Mouse (Mus musculus) NIH3T3 (cell line): Measurements from ENCODE around the gene Klc3.
A peak's percentile ranks its signal among the peaks of the same experiment; 100 is the strongest.

Experiments used
- DNase-seq: peaks from one replicate; pipeline ENCODE4 v3.0.0-alpha.2; 2012; ENCODE audit warnings: low read depth

Klc3 gene

GRCm38 (mm10) chr7:19359892-19360641 is 43.8 kb downstream of the Klc3 start:
- DNase-seq = peak; percentile 85

DNA sequence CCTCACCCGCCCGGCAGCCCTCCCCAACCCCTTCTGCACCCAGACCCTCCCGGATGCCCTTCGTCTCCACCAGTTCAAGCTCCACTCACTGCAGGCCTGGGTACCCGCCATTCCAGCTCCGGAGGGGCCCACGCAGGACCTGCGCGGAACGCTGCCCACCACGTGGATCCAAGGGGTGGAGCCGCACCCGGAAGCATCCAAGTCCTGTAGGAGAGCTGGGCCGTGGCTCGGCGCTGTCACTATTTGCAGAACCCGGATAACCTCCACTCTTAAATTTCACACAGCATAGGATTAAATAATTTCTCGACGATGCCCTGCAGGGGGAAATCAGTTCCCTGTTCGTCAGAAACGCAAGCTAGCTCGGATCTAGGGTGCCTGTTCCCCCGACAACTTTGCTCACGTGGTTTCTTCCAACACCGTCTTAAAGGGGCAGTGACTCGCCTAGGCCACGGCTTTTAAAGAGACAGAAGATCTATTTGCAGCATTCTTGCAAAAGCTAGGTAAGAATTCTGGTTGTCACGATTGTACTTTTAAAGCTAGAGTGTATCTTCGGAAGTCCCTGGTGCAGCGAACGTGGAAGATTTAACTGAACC is 44.5 kb downstream of the Klc3 start, which contains the start of the genes Cd3eap and Ppp1r13l:
Cd3eap (minus strand) TSS at position 185 of the 593 bp plus-strand sequence.
Ppp1r13l (plus strand) TSS at position 451 of the 593 bp plus-strand sequence.
- DNase-seq = peak; percentile 88

GRCm38 (mm10) chr7:19358634-19359033 is 45.3 kb downstream of the Klc3 start:
- DNase-seq = peak; percentile 22

DNA sequence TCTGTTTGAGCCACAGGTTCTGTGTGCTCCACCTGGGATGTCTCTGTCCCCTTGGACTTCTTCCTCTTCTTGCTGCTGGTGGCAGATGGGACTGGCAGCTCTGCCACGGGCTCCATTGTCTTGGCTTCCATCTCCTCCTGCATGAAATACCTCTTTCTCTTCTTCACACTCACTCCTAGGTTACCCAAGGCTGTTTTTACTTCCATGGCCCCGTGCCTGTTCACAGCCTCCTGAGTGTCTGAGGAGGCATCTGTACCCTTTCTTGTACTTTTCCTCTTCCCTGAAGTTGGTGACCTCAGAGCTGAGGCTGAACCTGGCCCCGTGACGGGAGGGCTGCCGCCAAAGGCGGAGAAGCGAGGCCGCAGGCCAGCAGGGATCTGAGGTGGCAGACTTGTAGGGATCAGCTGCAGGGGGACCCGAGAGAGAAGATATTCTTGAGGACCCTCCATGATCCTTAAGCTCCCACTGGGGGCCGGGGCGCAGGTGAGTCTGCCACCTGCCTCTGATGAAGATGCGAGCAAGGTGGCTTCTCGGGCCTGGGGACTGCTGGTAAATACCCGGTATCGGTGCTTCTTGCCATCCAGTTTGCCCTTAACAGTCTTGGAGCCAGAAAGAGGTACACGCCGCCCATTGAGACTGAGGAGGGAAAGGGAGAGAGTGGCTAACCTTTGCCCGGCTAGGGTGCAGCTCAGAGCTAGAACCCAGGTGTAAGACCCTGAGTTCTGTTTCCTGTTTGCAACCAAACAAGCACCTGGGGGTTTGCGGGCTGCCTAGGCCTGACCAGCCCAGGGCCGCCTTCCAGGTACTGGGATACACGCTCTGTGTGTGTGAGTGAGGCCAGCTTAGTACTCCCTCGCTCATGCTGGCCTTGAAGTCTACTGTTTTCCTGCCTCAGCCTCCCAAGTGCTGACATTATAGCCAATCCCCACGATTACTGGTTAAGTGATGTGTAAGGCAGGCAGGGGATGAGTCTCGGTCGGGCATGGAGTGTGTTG is 46.2 kb downstream of the Klc3 start:
- DNase-seq = no peak

DNA sequence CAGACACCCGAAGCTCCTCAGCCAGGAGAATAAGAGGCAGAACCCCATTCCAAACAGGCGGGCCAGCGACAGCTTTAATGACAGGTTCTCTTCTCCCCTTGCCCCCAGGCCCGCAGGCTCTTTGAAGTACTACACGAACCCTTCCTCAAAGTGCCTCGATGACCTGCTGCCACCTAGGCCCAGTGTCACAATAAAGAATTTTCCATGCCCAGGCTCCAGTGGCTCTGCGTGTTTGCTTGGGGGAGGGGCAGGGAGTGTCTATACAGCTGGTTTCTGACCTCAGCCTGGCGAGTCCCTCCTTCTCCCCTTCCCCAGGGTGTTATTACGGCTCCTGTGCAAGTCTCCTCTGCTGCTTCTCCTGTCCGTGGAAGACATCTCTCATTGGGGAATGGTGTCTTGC is 47.6 kb downstream of the Klc3 start:
- no peak for DNase-seq

GRCm38 (mm10) chr7:19354991-19355390 is 48.9 kb downstream of the Klc3 start:
- DNase-seq = no peak

DNA sequence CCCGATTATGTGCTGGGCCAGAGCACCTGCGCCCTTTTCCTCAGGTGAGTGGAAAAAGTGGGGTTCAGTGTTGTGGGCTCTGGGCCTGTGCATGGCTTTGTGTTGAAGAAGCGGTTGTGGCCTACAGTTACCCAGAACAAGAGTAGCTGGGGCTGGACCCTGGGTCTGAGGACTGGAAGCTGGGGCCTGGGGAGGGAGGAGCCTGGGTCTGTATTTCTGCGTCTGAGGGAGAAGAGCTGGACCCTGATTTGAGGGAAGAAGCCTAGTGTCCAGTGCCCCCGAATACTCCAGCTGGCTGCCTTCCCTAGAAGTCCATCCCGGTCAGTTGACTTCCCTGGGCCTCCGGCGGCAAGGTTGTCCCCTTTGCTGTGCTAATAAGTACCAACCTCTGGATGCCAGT is 53.7 kb downstream of the Klc3 start:
- no peak for DNase-seq

- no peak for DNase-seq
These were observed 54.6 kb downstream of the Klc3 start for GRCm38 (mm10) chr7:19349188-19349915.

DNA sequence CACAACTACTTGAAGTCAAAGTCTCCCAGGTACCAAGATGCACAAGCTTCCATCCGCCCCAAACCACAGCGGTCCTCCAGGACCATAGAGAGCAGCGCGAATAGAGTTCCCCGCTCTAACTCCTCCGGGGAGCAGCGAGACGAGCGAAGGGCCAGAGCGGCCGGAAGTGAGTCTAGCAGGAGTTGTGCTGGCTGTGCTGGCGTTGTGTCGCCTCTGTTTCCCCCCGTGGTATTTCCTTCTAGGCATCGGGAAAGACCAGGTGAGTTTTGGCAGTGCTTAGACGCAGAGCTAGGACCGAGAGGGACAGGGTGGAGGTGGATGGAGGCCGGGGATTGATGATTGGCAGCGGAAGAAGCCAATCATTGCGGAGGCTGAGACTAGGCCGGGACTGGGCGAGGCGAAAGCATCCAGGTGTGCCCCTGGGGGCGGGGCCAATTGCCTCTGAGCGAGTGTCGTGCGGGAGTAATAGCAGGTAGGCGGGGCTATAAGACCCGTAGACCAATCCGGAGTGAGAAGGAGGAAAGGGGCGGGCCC is 58.9 kb downstream of the Klc3 start:
- DNase-seq = peak; percentile 99
